Mouse (Mus musculus): Measurements from ENCODE around the gene Glrb. TPM values are rescaled to one million over a fixed set of nuclear protein-coding genes. Genes with fewer than 3 reads are reported as not detected.

Gene Glrb
- polyA plus RNA-seq, 1 experiment, result 15.5 TPM

GRCm38 (mm10) chr3:80880660-80881293 is 32.7 kb downstream of the Glrb start:
- DNase-seq (ENCODE audit: low read depth), result peak; percentile 79
- no peak for TF ChIP-seq POLR2A (IDR thresholded peaks at IDR 0.05; ENCODE audit: borderline replicate concordance, extremely low read depth, insufficient read depth, insufficient read length, poor library complexity, severe bottlenecking)
- TF ChIP-seq CTCF (IDR thresholded peaks at IDR 0.05; ENCODE audit: borderline replicate concordance, extremely low read depth, insufficient read depth, insufficient read length), result no peak

- DNase-seq (ENCODE audit: low read depth), result peak; percentile 77
- TF ChIP-seq CTCF (IDR thresholded peaks at IDR 0.05; ENCODE audit: borderline replicate concordance, extremely low read depth, insufficient read depth, insufficient read length), result no peak
- no peak for TF ChIP-seq POLR2A (IDR thresholded peaks at IDR 0.05; ENCODE audit: borderline replicate concordance, extremely low read depth, insufficient read depth, insufficient read length, poor library complexity, severe bottlenecking)
Observed at GRCm38 (mm10) chr3:80878571-80878970, 34.9 kb downstream of the Glrb start.

GRCm38 (mm10) chr3:80874690-80875353 is 38.6 kb downstream of the Glrb start:
- no peak for TF ChIP-seq CTCF (IDR thresholded peaks at IDR 0.05; ENCODE audit: borderline replicate concordance, extremely low read depth, insufficient read depth, insufficient read length)
- TF ChIP-seq POLR2A (IDR thresholded peaks at IDR 0.05; ENCODE audit: borderline replicate concordance, extremely low read depth, insufficient read depth, insufficient read length, poor library complexity, severe bottlenecking), result no peak
- DNase-seq (ENCODE audit: low read depth), result no peak

GRCm38 (mm10) chr3:80874081-80874480 is 39.4 kb downstream of the Glrb start:
- TF ChIP-seq CTCF (IDR thresholded peaks at IDR 0.05; ENCODE audit: borderline replicate concordance, extremely low read depth, insufficient read depth, insufficient read length) (no peak), POLR2A (IDR thresholded peaks at IDR 0.05; ENCODE audit: borderline replicate concordance, extremely low read depth, insufficient read depth, insufficient read length, poor library complexity, severe bottlenecking) (no peak)
- DNase-seq (ENCODE audit: low read depth), result peak; percentile 49

- TF ChIP-seq CTCF (IDR thresholded peaks at IDR 0.05; ENCODE audit: borderline replicate concordance, extremely low read depth, insufficient read depth, insufficient read length), result no peak
- TF ChIP-seq POLR2A (IDR thresholded peaks at IDR 0.05; ENCODE audit: borderline replicate concordance, extremely low read depth, insufficient read depth, insufficient read length, poor library complexity, severe bottlenecking), result no peak
- DNase-seq (ENCODE audit: low read depth), result peak; percentile 74
Observed at GRCm38 (mm10) chr3:80871472-80872171, 41.8 kb downstream of the Glrb start.

GRCm38 (mm10) chr3:80867328-80867727 is 46.1 kb downstream of the Glrb start:
- no peak for TF ChIP-seq CTCF (IDR thresholded peaks at IDR 0.05; ENCODE audit: borderline replicate concordance, extremely low read depth, insufficient read depth, insufficient read length)
- TF ChIP-seq POLR2A (IDR thresholded peaks at IDR 0.05; ENCODE audit: borderline replicate concordance, extremely low read depth, insufficient read depth, insufficient read length, poor library complexity, severe bottlenecking), result no peak
- no peak for DNase-seq (ENCODE audit: low read depth)

GRCm38 (mm10) chr3:80852912-80853507 is 60.5 kb downstream of the Glrb start:
- DNase-seq (ENCODE audit: low read depth), result no peak
- TF ChIP-seq CTCF (IDR thresholded peaks at IDR 0.05; ENCODE audit: borderline replicate concordance, extremely low read depth, insufficient read depth, insufficient read length) (no peak), POLR2A (IDR thresholded peaks at IDR 0.05; ENCODE audit: borderline replicate concordance, extremely low read depth, insufficient read depth, insufficient read length, poor library complexity, severe bottlenecking) (no peak)

- no peak for DNase-seq (ENCODE audit: low read depth)
- TF ChIP-seq CTCF (IDR thresholded peaks at IDR 0.05; ENCODE audit: borderline replicate concordance, extremely low read depth, insufficient read depth, insufficient read length) (no peak), POLR2A (IDR thresholded peaks at IDR 0.05; ENCODE audit: borderline replicate concordance, extremely low read depth, insufficient read depth, insufficient read length, poor library complexity, severe bottlenecking) (no peak)
Observed at GRCm38 (mm10) chr3:80850947-80851346, 62.5 kb downstream of the Glrb start.

- DNase-seq (ENCODE audit: low read depth), result no peak
- no peak for TF ChIP-seq CTCF (IDR thresholded peaks at IDR 0.05; ENCODE audit: borderline replicate concordance, extremely low read depth, insufficient read depth, insufficient read length)
- no peak for TF ChIP-seq POLR2A (IDR thresholded peaks at IDR 0.05; ENCODE audit: borderline replicate concordance, extremely low read depth, insufficient read depth, insufficient read length, poor library complexity, severe bottlenecking)
Observed at GRCm38 (mm10) chr3:80845634-80846033, 67.8 kb downstream of the Glrb start.

GRCm38 (mm10) chr3:80839845-80840244 is 73.6 kb downstream of the Glrb start:
- TF ChIP-seq CTCF (IDR thresholded peaks at IDR 0.05; ENCODE audit: borderline replicate concordance, extremely low read depth, insufficient read depth, insufficient read length) (no peak), POLR2A (IDR thresholded peaks at IDR 0.05; ENCODE audit: borderline replicate concordance, extremely low read depth, insufficient read depth, insufficient read length, poor library complexity, severe bottlenecking) (no peak)
- no peak for DNase-seq (ENCODE audit: low read depth)

GRCm38 (mm10) chr3:80837583-80837982 is 75.9 kb downstream of the Glrb start:
- DNase-seq (ENCODE audit: low read depth), result no peak
- TF ChIP-seq POLR2A (IDR thresholded peaks at IDR 0.05; ENCODE audit: borderline replicate concordance, extremely low read depth, insufficient read depth, insufficient read length, poor library complexity, severe bottlenecking) (no peak), CTCF (IDR thresholded peaks at IDR 0.05; ENCODE audit: borderline replicate concordance, extremely low read depth, insufficient read depth, insufficient read length) (no peak)
